Comparison of ENCODE assay signal across 9 mouse cellular contexts in the genomic region with DNA sequence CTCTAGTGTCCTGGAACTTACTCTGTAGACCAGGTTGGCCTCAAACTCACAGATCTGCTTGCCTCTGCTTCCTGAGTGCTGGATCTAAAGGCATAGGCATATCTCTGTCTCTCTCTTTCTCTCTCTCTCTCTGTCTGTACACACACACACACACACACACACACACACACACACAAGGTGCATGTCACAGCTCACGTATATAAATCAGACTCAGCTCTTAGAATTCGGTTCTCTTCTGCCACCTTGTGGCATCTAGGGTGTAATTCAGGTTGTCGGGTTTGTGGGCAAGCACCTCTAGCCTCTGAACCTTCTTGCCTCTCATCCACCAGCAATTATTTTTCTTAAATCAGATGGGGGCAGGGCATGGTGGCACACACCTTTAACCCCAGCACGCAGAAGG. TPM values are rescaled to one million over a fixed set of nuclear protein-coding genes. Genes with fewer than 3 reads are reported as not detected.
DNase-seq lines count a peak whose midpoint lies in the region; ATAC-seq and TF ChIP-seq lines count a peak whose summit lies in the region.
"Had no signal": no experiment of that assay in that cellular context is flagged by ENCODE, and none has a peak within 500 bp of the region (broad histone marks: within the 10 kb centered on the region; RNA-seq: fewer than 3 reads in every experiment).

No protein-coding gene starts in this region.

- 3% methylated on average over 4 of the region's 4 CpGs for WGBS in hindbrain, embryonic 10.5 days
- 2% methylated on average over 4 of the region's 4 CpGs for WGBS in hindbrain, embryonic 12.5 days
- WGBS in bone marrow, adult 2 months: 2% methylated on average over 4 of the region's 4 CpGs
- 2% methylated on average over 4 of the region's 4 CpGs for WGBS in forebrain, embryonic 11.5 days
- WGBS in hindbrain, embryonic 16.5 days: 0% methylated on average over 4 of the region's 4 CpGs

- no peak overlapping the region for H3K4me3 ChIP-seq in hindbrain, embryonic 10.5 days
- no peak overlapping the region for H3K4me3 ChIP-seq in hindbrain, embryonic 12.5 days
- no peak overlapping the region for H3K4me3 ChIP-seq in bone marrow, adult 2 months (replicated peaks; ENCODE audit: control insufficient read depth, low read depth, low read length)
- no peak overlapping the region for H3K4me3 ChIP-seq in forebrain, embryonic 11.5 days (ENCODE audit: low read depth, low read length)
- no peak overlapping the region for H3K4me3 ChIP-seq in hindbrain, embryonic 16.5 days (ENCODE audit: low read length)
- H3K4me3 ChIP-seq: limb, embryonic 12.5 days had no signal

- H3K36me3 ChIP-seq in hindbrain, embryonic 10.5 days: no peaks in the 10 kb centered on the region
- no peaks in the 10 kb centered on the region for H3K36me3 ChIP-seq in hindbrain, embryonic 12.5 days
- no peaks in the 10 kb centered on the region for H3K36me3 ChIP-seq in forebrain, embryonic 11.5 days (ENCODE audit: control insufficient read depth, insufficient read depth, low read length)
- no peaks in the 10 kb centered on the region for H3K36me3 ChIP-seq in hindbrain, embryonic 16.5 days (ENCODE audit: control insufficient read depth, insufficient read depth, low read length)
- H3K36me3 ChIP-seq: limb, embryonic 12.5 days had no signal

- H3K4me2 ChIP-seq in hindbrain, embryonic 12.5 days (replicated peaks): no peak overlapping the region
- H3K4me2 ChIP-seq in forebrain, embryonic 11.5 days (ENCODE audit: low read depth, low read length, severe bottlenecking): no peak overlapping the region
- H3K4me2 ChIP-seq in hindbrain, embryonic 16.5 days (ENCODE audit: low read length): no peak overlapping the region
- H3K4me2 ChIP-seq: limb, embryonic 12.5 days had no signal

- no peak overlapping the region for H3K9ac ChIP-seq in hindbrain, embryonic 12.5 days
- H3K9ac ChIP-seq in forebrain, embryonic 11.5 days (ENCODE audit: low read length): no peak overlapping the region
- no peak overlapping the region for H3K9ac ChIP-seq in hindbrain, embryonic 16.5 days (ENCODE audit: low read depth, low read length)
- H3K9ac ChIP-seq: limb, embryonic 12.5 days had no signal

- no peaks in the 10 kb centered on the region for H3K4me1 ChIP-seq in hindbrain, embryonic 10.5 days (replicated peaks)
- no peaks in the 10 kb centered on the region for H3K4me1 ChIP-seq in hindbrain, embryonic 12.5 days
- H3K4me1 ChIP-seq in bone marrow, adult 2 months (ENCODE audit: control insufficient read depth, insufficient read depth, low read length): peaks cover 3% of the 10 kb centered on the region; the same call in 1 of the 2 replicates
- H3K4me1 ChIP-seq in forebrain, embryonic 11.5 days (replicated peaks; ENCODE audit: control insufficient read depth, insufficient read depth, low read length): no peaks in the 10 kb centered on the region
- H3K4me1 ChIP-seq in hindbrain, embryonic 16.5 days (ENCODE audit: control insufficient read depth, insufficient read depth, low read depth, low read length): no peaks in the 10 kb centered on the region
- H3K4me1 ChIP-seq: limb, embryonic 12.5 days had no signal

- peak; percentile 63 for TF ChIP-seq CTCF in bone marrow, adult 2 months (IDR thresholded peaks at IDR 0.05; ENCODE audit: control insufficient read depth, insufficient read depth, low read length)

- H3K27ac ChIP-seq in hindbrain, embryonic 10.5 days: no peak overlapping the region
- H3K27ac ChIP-seq in hindbrain, embryonic 12.5 days: no peak overlapping the region
- H3K27ac ChIP-seq in bone marrow, adult 2 months (ENCODE audit: control insufficient read depth, insufficient read depth, low read depth, low read length, poor library complexity): no peak overlapping the region
- H3K27ac ChIP-seq in forebrain, embryonic 11.5 days (ENCODE audit: low read depth, low read length): no peak overlapping the region
- no peak overlapping the region for H3K27ac ChIP-seq in hindbrain, embryonic 16.5 days (ENCODE audit: low read depth, low read length)
- H3K27ac ChIP-seq: limb, embryonic 12.5 days had no signal

- no peak for TF ChIP-seq POLR2A in bone marrow, adult 2 months (IDR thresholded peaks at IDR 0.05; ENCODE audit: borderline replicate concordance, control insufficient read depth, low read depth, low read length)

- peak; percentile 57 for DNase-seq in hindbrain, embryonic 10.5 days (ENCODE audit: low spot score)
- DNase-seq in forebrain, embryonic 11.5 days (ENCODE audit: low spot score): peak; percentile 66
- DNase-seq in left cerebral cortex, adult 11 months (ENCODE audit: low spot score): peak; percentile 74
- peak; percentile 38 to 77 for DNase-seq in lung, postnatal 4 days
- peak; percentile 62 for DNase-seq in skeletal muscle tissue, adult 2 months (ENCODE audit: low read depth, low spot score)

- H3K27me3 ChIP-seq in hindbrain, embryonic 10.5 days (ENCODE audit: insufficient read depth, poor library complexity, severe bottlenecking): no peaks in the 10 kb centered on the region
- H3K27me3 ChIP-seq in hindbrain, embryonic 12.5 days: no peaks in the 10 kb centered on the region
- no peaks in the 10 kb centered on the region for H3K27me3 ChIP-seq in forebrain, embryonic 11.5 days (ENCODE audit: control insufficient read depth, insufficient read depth, low read length)
- no peaks in the 10 kb centered on the region for H3K27me3 ChIP-seq in hindbrain, embryonic 16.5 days (replicated peaks; ENCODE audit: control insufficient read depth, insufficient read depth, low read length)
- H3K27me3 ChIP-seq: limb, embryonic 12.5 days had no signal

- H3K9me3 ChIP-seq in hindbrain, embryonic 10.5 days: no peaks in the 10 kb centered on the region
- no peaks in the 10 kb centered on the region for H3K9me3 ChIP-seq in hindbrain, embryonic 12.5 days (replicated peaks)
- H3K9me3 ChIP-seq in forebrain, embryonic 11.5 days (ENCODE audit: control insufficient read depth, low read length): no peaks in the 10 kb centered on the region
- H3K9me3 ChIP-seq in hindbrain, embryonic 16.5 days (ENCODE audit: control insufficient read depth, low read length): no peaks in the 10 kb centered on the region

- no peak for ATAC-seq in hindbrain, embryonic 12.5 days (ENCODE audit: low FRiP score)
- no peak for ATAC-seq in forebrain, embryonic 11.5 days (replicated peaks; ENCODE audit: low FRiP score)
- ATAC-seq in hindbrain, embryonic 16.5 days: peak; percentile 45; the same call in 1 of the 2 replicates

RNA-seq across cellular contexts. Expression of a gene that starts 20.6 kb away (rescaled TPM):
- polyA plus RNA-seq in hindbrain, embryonic 10.5 days (2016; fragmentation: Nextera tagmentation; extraction: Ambion mirVana): 0.52 and 0.86 TPM in 2 replicates
- 0.58 and 0.82 TPM in 2 replicates for polyA plus RNA-seq in hindbrain, embryonic 12.5 days (2016; fragmentation: Nextera tagmentation; extraction: Ambion mirVana)
- not detected in 2 replicates for polyA plus RNA-seq in bone marrow, adult 2 months (2011; ENCODE audit: insufficient read depth, insufficient read length, low replicate concordance, missing spikeins)
- polyA plus RNA-seq in forebrain, embryonic 11.5 days (2014; fragmentation: Nextera tagmentation; extraction: Ambion mirVana): 0.23 and 0.65 TPM in 2 replicates
- polyA plus RNA-seq in hindbrain, embryonic 16.5 days (2015; fragmentation: Nextera tagmentation; extraction: Ambion mirVana): 0.45 and 0.55 TPM in 2 replicates

RNA-seq across cellular contexts. Expression of a gene that starts 21.4 kb away (rescaled TPM):
- 928 and 1,134 TPM in 2 replicates for polyA plus RNA-seq in hindbrain, embryonic 10.5 days (2016; fragmentation: Nextera tagmentation; extraction: Ambion mirVana)
- polyA plus RNA-seq in hindbrain, embryonic 12.5 days (2016; fragmentation: Nextera tagmentation; extraction: Ambion mirVana): 1,117 and 1,167 TPM in 2 replicates
- polyA plus RNA-seq in bone marrow, adult 2 months (2011; ENCODE audit: insufficient read depth, insufficient read length, low replicate concordance, missing spikeins): 98.4 and 168 TPM in 2 replicates
- 1,042 and 1,121 TPM in 2 replicates for polyA plus RNA-seq in forebrain, embryonic 11.5 days (2014; fragmentation: Nextera tagmentation; extraction: Ambion mirVana)
- 1,508 and 1,522 TPM in 2 replicates for polyA plus RNA-seq in hindbrain, embryonic 16.5 days (2015; fragmentation: Nextera tagmentation; extraction: Ambion mirVana)

RNA-seq across cellular contexts. Expression of a gene that starts 27.7 kb away (rescaled TPM):
- polyA plus RNA-seq in hindbrain, embryonic 10.5 days (2016; fragmentation: Nextera tagmentation; extraction: Ambion mirVana): 41.2 and 43.6 TPM in 2 replicates
- 28.6 and 29.7 TPM in 2 replicates for polyA plus RNA-seq in hindbrain, embryonic 12.5 days (2016; fragmentation: Nextera tagmentation; extraction: Ambion mirVana)
- 24.6 and 26.9 TPM in 2 replicates for polyA plus RNA-seq in bone marrow, adult 2 months (2011; ENCODE audit: insufficient read depth, insufficient read length, low replicate concordance, missing spikeins)
- polyA plus RNA-seq in forebrain, embryonic 11.5 days (2014; fragmentation: Nextera tagmentation; extraction: Ambion mirVana): 43.7 and 45.7 TPM in 2 replicates
- polyA plus RNA-seq in hindbrain, embryonic 16.5 days (2015; fragmentation: Nextera tagmentation; extraction: Ambion mirVana): 55.3 and 62.6 TPM in 2 replicates
